Mouse (Mus musculus) Patski (cell line): ENCODE data around the gene Vtn. TPM values are rescaled to one million over a fixed set of nuclear protein-coding genes. Genes with fewer than 3 reads are reported as not detected.
A peak's percentile ranks its signal among the peaks of the same experiment; 100 is the strongest.
"Not testable (repeated sequence)": the region's sequence is repeated elsewhere in the genome, so short reads cannot be mapped to it uniquely, and the experiment has no call there.

Experiments
- ATAC-seq: fragments of 100-300 bp; one replicate; pipeline ENCODE4 v1.8.0; 2021
- CTCF ChIA-PET: fragments of 350-600 bp; sonication (Branson Sonifier 250); formaldehyde crosslinking; loops from one replicate; lab custom pipeline; 2022; ENCODE audit warnings: inconsistent platforms; lab: Charles Lee
- POLR2A ChIA-PET: fragments of 350-600 bp; sonication (Branson Sonifier 250); formaldehyde crosslinking; loops from one replicate; lab custom pipeline; 2022; ENCODE audit warnings: antibody characterized with exemption, inconsistent platforms; lab: Charles Lee
- DNase-seq: peaks from one replicate; pipeline ENCODE4 v3.0.0-alpha.2; 2011; ENCODE audit warnings: low read depth, low spot score
- H3K27me3 ChIP-seq: fragments of 371-371 bp; one replicate; pipeline ENCODE4 v1.5.1; 2021
- CTCF ChIP-seq: fragments of 100-300 bp; IDR thresholded peaks from one replicate; pipeline ENCODE4 v1.5.1; 2021
- in situ Hi-C: fragments of 300-500 bp; cut with MboI; formaldehyde crosslinking; loops from 3 replicates; pipeline ENCODE4 v1.11.1; 2018; ENCODE audit warnings: low pct_unique_long_range_greater_than_20kb, mixed read lengths
- polyA plus RNA-seq: library from polyadenylated mRNA; unstranded; gene quantifications from one replicate; pipeline ENCODE4 v1.2.3, GENCODE M21; 2021

Gene Vtn
- polyA plus RNA-seq, 1 experiment from 2014 or later: not detected

- POLR2A ChIA-PET: no interaction called here
Observed at GRCm38 (mm10) chr11:78530001-78530400, 31.1 kb downstream of the Vtn start.

GRCm38 (mm10) chr11:78531046-78531445 lies 32.2 kb downstream of the Vtn start:
- DNase-seq (no peak), ATAC-seq (no peak)
- no peaks in the 10 kb centered on the region for H3K27me3 ChIP-seq
- no peak for TF ChIP-seq CTCF
- in situ Hi-C loops: no loop called here
- ChIA-PET CTCF (no interaction called here), POLR2A (no interaction called here)

More at GRCm38 (mm10) chr11:78530001-78530400, 31.1 kb downstream of the Vtn start:
- H3K27me3 ChIP-seq: no peaks in the 10 kb centered on the region
- no peak for TF ChIP-seq CTCF
- ATAC-seq (no peak), DNase-seq (no peak)
- CTCF ChIA-PET: no interaction called here
- in situ Hi-C loops: no loop called here

- DNase-seq, in situ Hi-C loops, CTCF ChIA-PET, H3K27me3 ChIP-seq, POLR2A ChIA-PET, ATAC-seq: not testable (repeated sequence)
Observed at GRCm38 (mm10) chr11:78531515-78531914, 32.6 kb downstream of the Vtn start.

- TF ChIP-seq CTCF: no peak
- CTCF ChIA-PET: interaction anchor here (1.3 to 1.7 kb wide), 3 partner anchors 10 to 135 kb away, joined by 4 to 10 read pairs (median 6); no protein-coding TSS in a partner anchor
- DNase-seq: no peak
- POLR2A ChIA-PET: no interaction called here
- in situ Hi-C loops: no loop called here
- H3K27me3 ChIP-seq: no peaks in the 10 kb centered on the region
- ATAC-seq: no peak
Observed at GRCm38 (mm10) chr11:78534516-78534915, 35.6 kb downstream of the Vtn start.

- H3K27me3 ChIP-seq: no peaks in the 10 kb centered on the region
- TF ChIP-seq CTCF: no peak
- in situ Hi-C loops: no loop called here
- ChIA-PET POLR2A (no interaction called here), CTCF (interaction anchor here (1.3 to 1.7 kb wide), 3 partner anchors 11 to 136 kb away, joined by 4 to 10 read pairs (median 6); no protein-coding TSS in a partner anchor)
- no peak for ATAC-seq
- no peak for DNase-seq
Observed at GRCm38 (mm10) chr11:78535376-78536079, 36.6 kb downstream of the Vtn start.

- no peaks in the 10 kb centered on the region for H3K27me3 ChIP-seq
- ChIA-PET CTCF (interaction anchor here (1.6 to 1.7 kb wide), 2 partner anchors 11 to 14 kb away, joined by 6 to 10 read pairs; no protein-coding TSS in a partner anchor), POLR2A (interaction anchor here (0.9 kb wide), 1 partner anchor 10 kb away, joined by 3 read pairs; no protein-coding TSS in a partner anchor)
- DNase-seq (peak; percentile 94), ATAC-seq (peak; percentile 92)
- no peak for TF ChIP-seq CTCF
- in situ Hi-C loops: no loop called here
Observed at GRCm38 (mm10) chr11:78536080-78536689, 37.3 kb downstream of the Vtn start, which contains the start of the genes Tnfaip1 and Ift20. Gene Tnfaip1 (minus strand): TSS chr11:78536332. Gene Ift20 (plus strand): TSS chr11:78536361.

- in situ Hi-C loops: no loop called here
- H3K27me3 ChIP-seq: no peaks in the 10 kb centered on the region
- no peak for TF ChIP-seq CTCF
- CTCF ChIA-PET: no interaction called here
- POLR2A ChIA-PET: interaction anchor here (0.9 kb wide), 1 partner anchor 9 kb away, joined by 3 read pairs; no protein-coding TSS in a partner anchor
- ATAC-seq: peak; percentile 7
- DNase-seq: no peak
Observed at GRCm38 (mm10) chr11:78536690-78537084, 37.8 kb downstream of the Vtn start.

GRCm38 (mm10) chr11:78540358-78540757 lies 41.5 kb downstream of the Vtn start:
- no peak for ATAC-seq
- no peaks in the 10 kb centered on the region for H3K27me3 ChIP-seq
- in situ Hi-C loops: no loop called here
- CTCF ChIA-PET: no interaction called here
- TF ChIP-seq CTCF: no peak
- POLR2A ChIA-PET: interaction anchor here (1.6 kb wide), 1 partner anchor 16 kb away, joined by 3 read pairs; no protein-coding TSS in a partner anchor
- no peak for DNase-seq

GRCm38 (mm10) chr11:78544449-78545111 lies 45.7 kb downstream of the Vtn start:
- DNase-seq: no peak
- in situ Hi-C loops: no loop called here
- ChIA-PET POLR2A (no interaction called here), CTCF (interaction anchor here (0.8 to 1.8 kb wide), 4 partner anchors 9 to 283 kb away, joined by 3 to 7 read pairs (median 3); no protein-coding TSS in a partner anchor)
- no peaks in the 10 kb centered on the region for H3K27me3 ChIP-seq
- no peak for ATAC-seq
- TF ChIP-seq CTCF: no peak

GRCm38 (mm10) chr11:78545181-78545580 lies 46.3 kb downstream of the Vtn start:
- H3K27me3 ChIP-seq: no peaks in the 10 kb centered on the region
- POLR2A ChIA-PET: no interaction called here
- ATAC-seq (no peak), DNase-seq (no peak)
- CTCF ChIA-PET: interaction anchor here (0.8 to 1.8 kb wide), 6 partner anchors 9 to 283 kb away, joined by 3 to 7 read pairs (median 3); partner anchors contain the start of gene Vtn
- in situ Hi-C loops: no loop called here
- TF ChIP-seq CTCF: no peak
